Mouse (Mus musculus) liver, adult 2 months (tissue): ENCODE measurements at regions not wholly inside any gene's neighbourhood (a gene's known extent, or its start where the extent isn't known, plus 50 kb on each side); places are given as distances from the start of the nearest gene placed in this dataset.
"Not testable (repeated sequence)": the region's sequence is repeated elsewhere in the genome, so short reads cannot be mapped to it uniquely, and the experiment has no call there.

Source experiments
- CTCF ChIP-seq: fragments of 200-500 bp; IDR thresholded peaks from 2 replicates; pipeline ENCODE4 v1.5.1; 2011; ENCODE audit warnings: low read depth, low read length, control low read depth
- POLR2A ChIP-seq: fragments of 200-500 bp; IDR thresholded peaks from 2 replicates; pipeline ENCODE4 v1.6.1; 2011; ENCODE audit warnings: low read length, control low read depth; ENCODE audit not compliant: insufficient read depth; ENCODE audit errors: extremely low read depth

DNA sequence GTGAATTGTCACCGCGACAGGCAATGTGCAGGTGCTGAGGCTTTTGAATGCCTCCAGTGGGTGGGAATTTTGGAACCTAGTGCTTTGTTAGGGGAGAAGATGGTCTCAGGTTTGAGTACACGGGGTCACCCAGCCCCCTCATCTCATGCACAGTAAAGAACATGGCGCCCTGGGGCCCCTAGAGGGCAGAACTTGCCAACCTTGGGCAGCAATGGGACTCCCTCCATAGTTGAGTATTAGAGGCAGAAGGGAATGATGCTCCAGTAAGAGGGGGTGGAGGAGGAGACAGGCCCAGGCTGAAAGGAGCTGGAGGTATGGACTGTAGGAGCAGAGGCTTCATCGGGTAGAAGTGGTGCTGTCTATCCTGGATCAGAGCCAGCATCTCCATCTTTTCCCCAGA lies 226.1 kb downstream of the Tpra1 start:
- peak; percentile 38 for TF ChIP-seq CTCF
- TF ChIP-seq POLR2A, result not testable (repeated sequence)
